Mouse (Mus musculus) olfactory bulb, adult 2 months (tissue): ENCODE results near the gene Tspan12.

Experiments used
- CTCF ChIP-seq: fragments of 200-500 bp; IDR thresholded peaks from 2 replicates; pipeline ENCODE4 v1.5.1; 2012; ENCODE audit warnings: low read depth, mild to moderate bottlenecking, low read length, moderate library complexity; ENCODE audit not compliant: insufficient read depth
- POLR2A ChIP-seq: fragments of 200-500 bp; IDR thresholded peaks from 2 replicates; pipeline ENCODE4 v1.6.1; 2012; ENCODE audit warnings: mild to moderate bottlenecking, low read depth, low read length, moderate library complexity; ENCODE audit not compliant: insufficient read depth

GRCm38 (mm10) chr6:21879496-21879895 lies 27.2 kb upstream of the Tspan12 start:
- TF ChIP-seq CTCF (no peak), POLR2A (no peak)
